Mouse (Mus musculus) ES-E14 (cell line): Measurements from ENCODE around the gene Plce1. TPM values are rescaled to one million over a fixed set of nuclear protein-coding genes. Genes with fewer than 3 reads are reported as not detected.

ENCODE experiments used
- DNase-seq: peaks from one replicate; pipeline ENCODE4 v3.0.0-alpha.2; 2013; ENCODE audit warnings: low read depth, low spot score
- H3K27ac ChIP-seq: 2 replicates; pipeline ENCODE4 v1.5.1; 2012; ENCODE audit warnings: low read depth, mild to moderate bottlenecking, low read length, moderate library complexity, mixed read lengths; ENCODE audit not compliant: poor library complexity, insufficient read depth, severe bottlenecking
- H3K36me3 ChIP-seq: 2 replicates; pipeline ENCODE4 v1.6.1; 2012; ENCODE audit warnings: mild to moderate bottlenecking, low read length, moderate library complexity, mixed read lengths; ENCODE audit not compliant: control insufficient read depth, poor library complexity, insufficient read depth, severe bottlenecking
- H3K4me1 ChIP-seq, 2 experiments: fragments of 150-350 bp in 1 of 2; sonication (generic) in 1 of 2; 2 replicates each; pipeline ENCODE4 v1.6.1; 2012; ENCODE audit warnings: low read length in 2 of 2, mild to moderate bottlenecking in 1 of 2, mixed read lengths in 1 of 2; ENCODE audit not compliant: control insufficient read depth in 2 of 2, insufficient read depth in 2 of 2, poor library complexity in 1 of 2
- H3K4me3 ChIP-seq, 2 experiments: fragments of 150-350 bp in 1 of 2; sonication (generic) in 1 of 2; 2 replicates each; pipeline ENCODE4 v1.5.1; 2012; ENCODE audit warnings: low read length in 2 of 2, low read depth in 1 of 2, mild to moderate bottlenecking in 1 of 2, mixed read lengths in 1 of 2; ENCODE audit not compliant: insufficient read depth in 1 of 2, poor library complexity in 1 of 2, severe bottlenecking in 1 of 2
- H3K9ac ChIP-seq: 2 replicates; pipeline ENCODE4 v1.6.1; 2012; ENCODE audit warnings: low read depth, mild to moderate bottlenecking, low read length, mixed read lengths; ENCODE audit not compliant: poor library complexity, insufficient read depth, severe bottlenecking
- H3K9me3 ChIP-seq: fragments of 150-350 bp; sonication (generic); 2 replicates; pipeline ENCODE4 v1.6.1; 2012; ENCODE audit warnings: low read depth, mild to moderate bottlenecking, low read length; ENCODE audit not compliant: control insufficient read depth, insufficient read depth
- CHD2 ChIP-seq: IDR thresholded peaks from 2 replicates; pipeline ENCODE4 v1.6.1; 2014; ENCODE audit warnings: mild to moderate bottlenecking, low read depth, low read length, inconsistent platforms
- HCFC1 ChIP-seq: IDR thresholded peaks from 2 replicates; pipeline ENCODE4 v1.6.1; 2012; ENCODE audit warnings: low read length, inconsistent platforms, borderline replicate concordance; ENCODE audit not compliant: insufficient read depth
- MAFK ChIP-seq: IDR thresholded peaks from 2 replicates; pipeline ENCODE4 v1.6.1; 2014; ENCODE audit warnings: mild to moderate bottlenecking, low read depth, low read length, inconsistent platforms; ENCODE audit not compliant: insufficient read depth
- ZC3H11A ChIP-seq: IDR thresholded peaks from 2 replicates; pipeline ENCODE4 v1.6.1; 2012; ENCODE audit warnings: low read depth, mild to moderate bottlenecking, inconsistent platforms, low read length, borderline replicate concordance
- ZNF384 ChIP-seq: IDR thresholded peaks from 2 replicates; pipeline ENCODE4 v1.6.1; 2012; ENCODE audit warnings: low read depth, low read length, inconsistent platforms
- in situ Hi-C, 2 experiments: fragments of 600-800 bp; cut with MboI; formaldehyde crosslinking; loops; one replicate each; pipeline ENCODE4 v1.15.1; 2025; ENCODE audit warnings: low sequenced_read_pairs in 2 of 2, inconsistent platforms in 1 of 2; ENCODE audit not compliant: unreplicated experiment in 2 of 2
- total RNA-seq: library from RNA; depleted of rRNA; stranded (reverse); fragments of 300-350 nt; gene quantifications from 2 replicates; pipeline ENCODE4 v1.2.3, GENCODE M21; 2012

Plce1 gene
- total RNA-seq, 1 experiment: 2.2 TPM

DNA sequence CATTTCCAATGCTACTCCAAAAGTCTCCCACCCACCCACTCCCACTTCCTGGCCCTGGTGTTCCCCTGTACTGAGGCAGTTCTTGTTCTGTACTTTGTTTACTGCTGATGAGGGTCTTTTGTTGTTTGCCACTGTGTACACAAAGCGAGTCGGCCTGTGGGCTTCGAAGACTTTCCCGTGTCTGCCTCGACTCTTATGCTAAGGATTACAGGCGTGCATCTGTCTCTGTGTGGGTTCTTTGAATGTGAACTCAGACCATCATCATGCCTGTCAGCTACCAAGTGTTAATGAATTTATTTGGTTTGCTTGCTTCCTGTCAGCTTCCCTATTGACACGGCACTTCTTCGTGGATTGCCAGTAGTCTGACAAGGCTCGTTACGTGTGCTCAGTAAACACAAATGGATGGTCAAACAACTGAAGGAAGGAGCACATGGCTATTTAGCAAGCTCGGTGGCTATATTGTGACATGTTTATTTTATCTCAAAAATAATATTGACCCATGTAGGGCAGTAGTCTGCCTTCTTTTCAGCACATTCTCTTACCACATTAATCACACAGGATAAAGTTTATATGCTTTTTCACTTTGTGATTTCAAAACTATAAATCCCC lies 133.3 kb downstream of the Plce1 start:
- Histone ChIP-seq H3K9me3 (no peaks in the 10 kb centered on the region), H3K36me3 (no peaks in the 10 kb centered on the region), H3K4me3 (no peak overlapping the region), H3K4me1 (no peaks in the 10 kb centered on the region), H3K27ac (no peak overlapping the region), H3K9ac (no peak overlapping the region)
- no peak for DNase-seq
- in situ Hi-C loops: no loop called here
- TF ChIP-seq ZC3H11A: no peak
- no peak for TF ChIP-seq ZNF384
- no peak for TF ChIP-seq CHD2

DNA sequence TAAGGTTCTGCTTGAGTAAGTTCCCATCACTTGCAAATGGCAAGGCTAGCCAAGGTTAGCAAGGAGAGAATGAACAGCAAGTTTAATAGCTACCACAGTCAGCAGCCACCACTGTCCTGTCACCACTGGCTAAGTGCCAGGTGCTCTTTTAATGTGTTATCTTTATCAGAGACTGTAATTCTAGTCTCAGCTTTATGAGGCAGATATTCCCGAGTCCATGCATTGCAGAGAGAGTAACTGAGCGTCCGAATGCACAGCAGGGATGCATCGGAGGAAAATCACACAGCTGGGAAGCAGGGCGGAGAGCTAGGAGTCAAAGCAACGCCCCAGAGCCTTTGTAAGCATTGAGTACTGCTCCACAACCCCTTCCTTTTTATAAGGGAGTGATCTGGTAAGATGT lies 134.4 kb downstream of the Plce1 start:
- H3K9ac ChIP-seq: no peak overlapping the region
- H3K4me3 ChIP-seq: no peak overlapping the region
- in situ Hi-C loops: no loop called here
- no peaks in the 10 kb centered on the region for H3K4me1 ChIP-seq
- TF ChIP-seq CHD2: no peak
- no peak for TF ChIP-seq ZC3H11A
- no peak for TF ChIP-seq MAFK
- no peak for TF ChIP-seq ZNF384
- TF ChIP-seq HCFC1: no peak
- no peak overlapping the region for H3K27ac ChIP-seq
- H3K36me3 ChIP-seq: no peaks in the 10 kb centered on the region
- DNase-seq: peak; percentile 6
- H3K9me3 ChIP-seq: no peaks in the 10 kb centered on the region

DNA sequence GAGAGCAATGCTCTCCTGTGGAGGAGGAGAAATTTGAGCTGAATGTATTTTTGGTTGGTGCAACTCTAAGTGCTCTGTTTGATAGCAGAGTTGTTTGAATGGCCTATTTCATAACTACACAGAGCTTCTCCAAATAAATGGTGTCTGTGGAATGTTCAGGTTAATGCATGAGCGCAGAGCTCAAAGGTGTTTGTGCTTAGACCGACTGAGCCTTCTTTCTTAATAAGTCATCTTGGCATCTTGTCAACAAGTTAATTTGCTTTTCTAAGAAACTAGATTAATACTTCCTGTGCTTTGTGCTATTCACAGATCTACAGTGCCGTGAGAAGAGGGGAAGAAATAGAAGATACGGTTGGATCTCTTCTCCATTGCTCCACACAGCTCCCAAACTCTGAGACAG lies 139.2 kb downstream of the Plce1 start:
- Histone ChIP-seq H3K4me3 (no peak overlapping the region), H3K9ac (no peak overlapping the region), H3K9me3 (no peaks in the 10 kb centered on the region), H3K36me3 (no peaks in the 10 kb centered on the region), H3K4me1 (no peaks in the 10 kb centered on the region), H3K27ac (no peak overlapping the region)
- DNase-seq: no peak
- in situ Hi-C loops: no loop called here
- no peak for TF ChIP-seq ZC3H11A
- no peak for TF ChIP-seq HCFC1
- TF ChIP-seq ZNF384: no peak
- TF ChIP-seq MAFK: no peak
- no peak for TF ChIP-seq CHD2

DNA sequence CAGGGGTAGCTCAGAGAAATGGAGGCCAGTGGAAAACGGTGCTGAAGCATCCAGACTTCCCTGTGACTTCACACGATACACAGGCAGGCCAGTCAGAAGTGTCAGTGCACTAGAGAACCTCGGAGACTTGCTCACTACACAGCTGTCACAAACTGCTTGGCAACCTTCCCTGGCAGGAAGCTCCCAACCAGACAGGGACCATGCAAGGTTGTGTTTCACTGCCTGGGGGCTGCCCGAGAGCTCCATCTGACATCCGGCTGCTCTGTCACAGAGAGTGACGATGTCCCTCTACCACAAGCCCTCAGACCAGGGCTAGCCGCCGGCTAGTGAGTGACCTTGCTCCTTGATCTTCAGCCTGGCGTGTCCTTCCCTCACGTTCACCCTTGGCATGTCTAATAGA lies 140.6 kb downstream of the Plce1 start:
- Histone ChIP-seq H3K4me3 (no peak overlapping the region), H3K36me3 (no peaks in the 10 kb centered on the region), H3K27ac (no peak overlapping the region), H3K9me3 (no peaks in the 10 kb centered on the region), H3K4me1 (no peaks in the 10 kb centered on the region), H3K9ac (no peak overlapping the region)
- in situ Hi-C loops: no loop called here
- no peak for DNase-seq
- no peak for TF ChIP-seq HCFC1
- TF ChIP-seq ZNF384: no peak
